Mouse (Mus musculus) forebrain, embryonic 11.5 days (tissue): Measurements from ENCODE around the gene Slc8a3. TPM values are rescaled to one million over a fixed set of nuclear protein-coding genes. Genes with fewer than 3 reads are reported as not detected.

Experiments
- ATAC-seq: fragments of 200-750 bp; cut with Nextera tagmentation; replicated peaks from 2 replicates; pipeline ENCODE4 v1.8.0; 2017; ENCODE audit warnings: moderate TSS enrichment; ENCODE audit not compliant: low FRiP score
- DNase-seq: peaks from one replicate; pipeline ENCODE4 v3.0.0-alpha.2; 2017; ENCODE audit warnings: low spot score
- H3K27ac ChIP-seq: fragments of 300-500 bp; sonication (generic); 2 replicates; pipeline ENCODE4 v1.5.1; 2014; ENCODE audit warnings: low read depth, low read length
- H3K27me3 ChIP-seq: fragments of 300-500 bp; sonication (generic); 2 replicates; pipeline ENCODE4 v1.6.1; 2014; ENCODE audit warnings: mild to moderate bottlenecking, low read length, mixed read lengths; ENCODE audit not compliant: control insufficient read depth, insufficient read depth
- H3K36me3 ChIP-seq: fragments of 300-500 bp; sonication (generic); 2 replicates; pipeline ENCODE4 v1.6.1; 2014; ENCODE audit warnings: mild to moderate bottlenecking, low read length, moderate library complexity, mixed read lengths; ENCODE audit not compliant: control insufficient read depth, insufficient read depth
- H3K4me1 ChIP-seq: fragments of 300-500 bp; sonication (generic); replicated peaks from 2 replicates; pipeline ENCODE4 v1.6.1; 2014; ENCODE audit warnings: low read length, mixed read lengths; ENCODE audit not compliant: control insufficient read depth, insufficient read depth
- H3K4me2 ChIP-seq: fragments of 300-500 bp; sonication (generic); 2 replicates; pipeline ENCODE4 v1.6.1; 2014; ENCODE audit warnings: low read depth, mild to moderate bottlenecking, low read length, moderate library complexity, mixed read lengths; ENCODE audit not compliant: severe bottlenecking
- H3K4me3 ChIP-seq: fragments of 300-500 bp; sonication (generic); 2 replicates; pipeline ENCODE4 v1.5.1; 2014; ENCODE audit warnings: low read depth, low read length
- H3K9ac ChIP-seq: fragments of 300-500 bp; sonication (generic); 2 replicates; pipeline ENCODE4 v1.6.1; 2014; ENCODE audit warnings: low read length
- H3K9me3 ChIP-seq: fragments of 300-500 bp; sonication (generic); 2 replicates; pipeline ENCODE4 v1.6.1; 2016; ENCODE audit warnings: low read length, mixed read lengths; ENCODE audit not compliant: control insufficient read depth
- WGBS: fragments of 180-500 bp; shearing (Covaris S2); extraction: QIAGEN DNeasy Blood & Tissue Kit; methylation state at CpG from one replicate; pipeline ENCODE4 v1.1.7; 2014; 5-methylcytosine and 5-hydroxymethylcytosine counted together
- polyA plus RNA-seq: library from polyadenylated mRNA; unstranded; fragments of >200 nt; fragmentation: Nextera tagmentation; extraction: Ambion mirVana; gene quantifications from 2 replicates; pipeline ENCODE4 v1.2.1, GENCODE M21; 2014

Gene Slc8a3
- polyA plus RNA-seq, 1 experiment from 2014 or later = 0.72 TPM

DNA sequence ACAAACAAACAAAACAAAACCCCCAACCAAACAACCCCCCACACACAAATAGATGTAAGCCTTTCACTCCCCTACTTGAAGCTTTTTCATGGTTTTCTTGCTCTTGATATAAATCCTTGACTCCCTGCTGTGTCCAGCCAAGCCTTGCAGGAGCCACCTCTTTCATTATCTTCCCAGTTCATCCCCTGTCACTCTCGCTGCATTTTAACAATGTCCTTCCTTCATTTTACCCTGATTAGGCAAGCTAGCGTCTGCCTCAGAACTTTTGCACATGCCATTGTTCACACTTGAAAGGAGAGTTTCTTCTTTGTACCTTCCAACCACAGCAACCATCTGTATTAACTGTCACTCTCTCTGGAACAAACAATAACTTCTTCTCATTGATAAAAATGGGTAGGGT, 15.2 kb downstream of the Slc8a3 start:
- no peaks in the 10 kb centered on the region for H3K9me3 ChIP-seq
- 6% methylated on average over 2 of the region's 2 CpGs for WGBS
- H3K27me3 ChIP-seq = no peaks in the 10 kb centered on the region
- no peak overlapping the region for H3K4me2 ChIP-seq
- DNase-seq (no peak), ATAC-seq (no peak)
- H3K9ac ChIP-seq = no peak overlapping the region
- H3K36me3 ChIP-seq = no peaks in the 10 kb centered on the region
- H3K4me1 ChIP-seq = no peaks in the 10 kb centered on the region
- H3K4me3 ChIP-seq = no peak overlapping the region
- H3K27ac ChIP-seq = no peak overlapping the region

DNA sequence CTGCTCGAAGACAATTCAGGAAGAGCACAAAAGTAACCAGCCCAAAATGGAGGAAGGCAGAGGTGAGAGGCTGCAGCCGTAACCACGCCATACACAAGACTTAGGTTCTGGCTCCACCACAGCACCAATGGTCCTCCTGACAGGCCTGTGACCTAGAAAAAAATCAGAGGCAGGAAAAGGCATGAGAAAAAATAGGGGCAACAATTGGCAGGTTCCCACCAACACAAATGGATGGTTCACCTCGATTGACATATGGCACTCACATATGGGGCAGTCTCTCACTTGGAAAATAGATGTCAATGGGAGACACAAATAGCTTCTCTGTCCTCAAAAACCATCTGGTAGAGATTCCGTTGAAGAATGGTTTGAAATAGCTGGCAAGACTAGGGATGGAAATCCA, 17.0 kb downstream of the Slc8a3 start:
- no peaks in the 10 kb centered on the region for H3K4me1 ChIP-seq
- no peaks in the 10 kb centered on the region for H3K9me3 ChIP-seq
- H3K27me3 ChIP-seq = no peaks in the 10 kb centered on the region
- H3K4me3 ChIP-seq = no peak overlapping the region
- ATAC-seq (no peak), DNase-seq (no peak)
- no peaks in the 10 kb centered on the region for H3K36me3 ChIP-seq
- no peak overlapping the region for H3K9ac ChIP-seq
- no peak overlapping the region for H3K4me2 ChIP-seq
- 91% methylated on average over 5 of the region's 5 CpGs for WGBS
- no peak overlapping the region for H3K27ac ChIP-seq

DNA sequence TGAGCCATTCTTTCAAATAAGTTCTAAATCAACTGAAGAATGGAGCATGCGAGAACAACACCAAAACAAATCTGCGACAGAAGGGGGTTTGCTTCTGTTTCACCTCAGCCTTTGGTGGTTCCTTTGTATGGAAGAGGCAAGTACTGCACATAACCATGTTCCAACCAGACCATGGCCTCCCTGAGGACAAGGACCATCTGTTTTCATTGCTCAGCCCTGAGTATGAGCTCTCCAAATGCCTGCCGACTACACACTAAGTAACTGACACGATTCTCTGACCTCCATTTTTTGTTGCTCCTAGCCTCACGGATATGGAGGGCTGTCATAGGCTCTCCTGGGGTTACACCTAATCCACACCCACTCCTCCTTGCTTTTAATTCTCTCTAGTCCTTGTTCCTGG, 29.4 kb downstream of the Slc8a3 start:
- DNase-seq (no peak), ATAC-seq (no peak)
- whole genome bisulfite sequencing = 83% methylated on average over 5 of the region's 5 CpGs
- Histone ChIP-seq H3K27ac (no peak overlapping the region), H3K36me3 (no peaks in the 10 kb centered on the region), H3K9me3 (no peaks in the 10 kb centered on the region), H3K9ac (no peak overlapping the region), H3K27me3 (no peaks in the 10 kb centered on the region), H3K4me2 (no peak overlapping the region), H3K4me3 (no peak overlapping the region), H3K4me1 (no peaks in the 10 kb centered on the region)

DNA sequence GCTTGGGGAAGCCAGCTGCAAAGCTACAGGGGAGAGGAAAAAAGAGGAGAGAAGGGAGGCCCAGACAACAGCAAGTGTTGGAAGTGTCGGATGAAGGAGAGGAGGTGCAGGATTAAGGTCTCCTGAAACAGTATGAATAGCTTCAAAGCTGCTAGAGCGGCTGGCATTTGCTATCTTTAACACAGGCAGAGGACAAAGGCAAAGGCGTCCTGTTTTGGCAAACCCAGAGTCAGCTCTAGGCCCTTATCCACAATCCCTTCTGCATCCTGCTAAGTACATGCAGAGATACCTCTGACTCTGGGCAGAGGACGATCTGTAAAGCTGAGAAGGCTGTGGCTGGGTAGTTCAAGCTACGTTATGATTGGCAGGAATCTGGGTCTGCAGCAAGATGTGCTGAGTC, 38.4 kb downstream of the Slc8a3 start:
- 21% methylated on average over 5 of the region's 5 CpGs for WGBS
- no peaks in the 10 kb centered on the region for H3K9me3 ChIP-seq
- H3K4me2 ChIP-seq = no peak overlapping the region
- H3K36me3 ChIP-seq = no peaks in the 10 kb centered on the region
- no peaks in the 10 kb centered on the region for H3K27me3 ChIP-seq
- ATAC-seq (no peak), DNase-seq (no peak)
- no peaks in the 10 kb centered on the region for H3K4me1 ChIP-seq
- H3K9ac ChIP-seq = no peak overlapping the region
- H3K27ac ChIP-seq = no peak overlapping the region
- no peak overlapping the region for H3K4me3 ChIP-seq

DNA sequence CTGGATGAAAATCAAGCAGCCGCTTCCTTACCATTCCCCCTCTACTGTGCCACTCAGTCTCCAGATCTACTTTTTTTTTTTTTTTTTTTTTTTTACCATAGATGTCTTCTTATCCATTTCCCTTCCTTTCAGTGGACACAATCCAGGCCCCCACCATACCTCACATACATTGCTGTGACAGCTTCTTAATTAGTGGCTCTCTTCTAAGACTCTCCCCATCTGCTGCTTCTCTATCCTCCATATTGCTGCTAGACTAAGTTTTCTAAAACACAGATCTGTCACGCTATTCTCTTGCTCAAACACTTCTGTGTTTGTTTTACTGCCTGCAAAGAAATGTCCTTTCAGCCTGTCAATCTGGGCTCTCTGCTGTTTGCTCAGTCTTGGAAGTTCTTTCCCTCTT, 54.9 kb downstream of the Slc8a3 start:
- H3K27me3 ChIP-seq = no peaks in the 10 kb centered on the region
- no peak overlapping the region for H3K27ac ChIP-seq
- H3K9ac ChIP-seq = no peak overlapping the region
- H3K4me2 ChIP-seq = no peak overlapping the region
- no peak for DNase-seq
- H3K9me3 ChIP-seq = no peaks in the 10 kb centered on the region
- H3K4me3 ChIP-seq = no peak overlapping the region
- WGBS = 89% methylated on average over 2 of the region's 2 CpGs
- peaks cover 4% of the 10 kb centered on the region; the same call in 1 of the 2 replicates for H3K4me1 ChIP-seq
- no peak for ATAC-seq
- no peaks in the 10 kb centered on the region for H3K36me3 ChIP-seq

DNA sequence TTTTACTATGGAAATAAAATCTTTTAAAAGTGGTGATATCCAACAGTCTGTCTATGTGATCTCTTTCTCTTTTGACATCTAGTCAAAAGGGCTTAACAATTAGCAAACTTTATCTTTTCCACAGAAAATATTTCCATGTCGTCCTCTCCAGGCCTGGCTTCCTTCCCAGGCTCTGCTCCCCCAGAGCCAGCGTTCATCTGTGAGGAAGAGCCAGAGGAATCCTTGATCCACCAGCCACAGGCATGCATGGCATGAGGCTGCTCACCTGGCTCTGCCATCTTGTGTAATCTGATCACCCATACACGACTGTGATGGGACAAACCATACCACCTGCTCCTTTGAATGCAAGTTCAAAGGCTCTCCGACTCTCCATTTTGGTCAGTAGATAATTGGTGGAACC, 58.4 kb downstream of the Slc8a3 start:
- WGBS = 81% methylated on average over 4 of the region's 4 CpGs
- Histone ChIP-seq H3K9ac (no peak overlapping the region), H3K27me3 (no peaks in the 10 kb centered on the region), H3K9me3 (no peaks in the 10 kb centered on the region), H3K4me3 (no peak overlapping the region), H3K4me2 (no peak overlapping the region), H3K36me3 (no peaks in the 10 kb centered on the region), H3K4me1 (peaks cover 4% of the 10 kb centered on the region; the same call in 1 of the 2 replicates), H3K27ac (no peak overlapping the region)
- DNase-seq = no peak
- no peak for ATAC-seq

DNA sequence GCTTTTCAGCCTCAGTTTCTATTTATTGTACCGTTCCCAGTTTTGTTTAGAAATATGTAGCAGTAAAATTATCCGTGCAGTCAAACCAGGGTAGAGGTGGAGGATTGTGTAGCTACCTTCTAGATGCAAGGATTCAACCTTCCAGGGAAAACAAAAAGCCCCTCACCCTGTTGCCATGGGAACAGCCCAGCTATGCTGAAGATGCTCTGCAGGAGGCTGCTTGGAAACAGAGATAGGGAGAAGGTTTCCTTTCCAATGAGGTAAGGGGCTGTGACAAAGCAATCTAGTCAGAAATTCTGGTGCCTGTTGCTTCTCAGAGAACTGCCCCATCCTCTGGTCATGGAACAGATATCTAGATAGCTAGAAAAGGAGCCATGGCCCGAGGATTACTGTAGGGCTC, 59.6 kb downstream of the Slc8a3 start:
- DNase-seq (no peak), ATAC-seq (no peak)
- no peaks in the 10 kb centered on the region for H3K27me3 ChIP-seq
- no peak overlapping the region for H3K4me3 ChIP-seq
- no peak overlapping the region for H3K27ac ChIP-seq
- H3K4me2 ChIP-seq = no peak overlapping the region
- WGBS = 28% methylated on average over 3 of the region's 3 CpGs
- H3K9ac ChIP-seq = no peak overlapping the region
- peaks cover 4% of the 10 kb centered on the region; the same call in 1 of the 2 replicates for H3K4me1 ChIP-seq
- H3K9me3 ChIP-seq = no peaks in the 10 kb centered on the region
- H3K36me3 ChIP-seq = no peaks in the 10 kb centered on the region

DNA sequence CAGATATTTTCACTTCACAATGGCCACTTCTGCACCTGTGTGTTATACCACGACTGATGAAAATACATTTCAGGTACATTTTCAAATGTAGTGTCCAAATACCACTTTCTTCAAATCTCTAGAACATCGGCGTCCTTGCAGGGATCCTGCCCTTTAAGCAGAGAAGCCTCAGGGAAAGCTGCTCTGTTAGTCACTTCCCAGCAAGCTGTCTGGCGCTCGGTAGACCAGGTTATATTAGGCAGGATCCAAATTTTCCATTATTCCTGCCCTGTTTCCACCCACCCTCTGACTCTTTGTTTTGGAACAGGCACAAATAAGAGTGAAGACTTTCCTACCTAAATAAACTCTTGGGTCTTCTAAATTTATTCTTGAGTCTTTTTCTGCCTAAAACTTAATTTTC, 63.7 kb downstream of the Slc8a3 start:
- Histone ChIP-seq H3K27me3 (no peaks in the 10 kb centered on the region), H3K9me3 (no peaks in the 10 kb centered on the region), H3K4me2 (no peak overlapping the region), H3K4me1 (peaks cover 4% of the 10 kb centered on the region; the same call in 1 of the 2 replicates), H3K27ac (no peak overlapping the region), H3K9ac (no peak overlapping the region), H3K4me3 (no peak overlapping the region), H3K36me3 (no peaks in the 10 kb centered on the region)
- WGBS = 88% methylated on average over 5 of the region's 5 CpGs
- no peak for DNase-seq
- no peak for ATAC-seq

DNA sequence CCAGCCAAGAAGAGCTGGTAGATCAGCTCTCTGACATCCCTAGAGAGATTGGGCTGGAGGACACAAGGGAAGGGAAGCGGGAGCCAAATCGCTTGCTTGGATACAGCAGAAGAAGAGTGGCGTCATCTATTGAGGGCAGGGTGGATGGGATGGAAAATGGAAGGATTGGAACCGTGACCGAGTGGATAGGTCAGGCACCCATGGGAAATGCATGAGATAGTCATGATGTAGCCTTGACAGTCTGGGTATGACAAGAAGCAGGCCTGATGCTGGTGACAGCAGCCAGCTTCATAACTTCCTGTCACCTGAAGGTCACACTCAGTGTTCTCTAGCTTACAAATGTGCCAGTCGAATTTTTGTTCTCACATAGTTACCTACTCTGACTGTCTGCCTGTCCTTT, 70.2 kb downstream of the Slc8a3 start:
- Histone ChIP-seq H3K4me2 (no peak overlapping the region), H3K27me3 (no peaks in the 10 kb centered on the region), H3K4me1 (no peaks in the 10 kb centered on the region), H3K4me3 (no peak overlapping the region), H3K36me3 (no peaks in the 10 kb centered on the region), H3K9ac (no peak overlapping the region), H3K9me3 (no peaks in the 10 kb centered on the region), H3K27ac (no peak overlapping the region)
- ATAC-seq (no peak), DNase-seq (no peak)
- WGBS = 90% methylated on average over 6 of the region's 6 CpGs
